Mouse (Mus musculus): ENCODE measurements around the gene Nfat5.

DNA sequence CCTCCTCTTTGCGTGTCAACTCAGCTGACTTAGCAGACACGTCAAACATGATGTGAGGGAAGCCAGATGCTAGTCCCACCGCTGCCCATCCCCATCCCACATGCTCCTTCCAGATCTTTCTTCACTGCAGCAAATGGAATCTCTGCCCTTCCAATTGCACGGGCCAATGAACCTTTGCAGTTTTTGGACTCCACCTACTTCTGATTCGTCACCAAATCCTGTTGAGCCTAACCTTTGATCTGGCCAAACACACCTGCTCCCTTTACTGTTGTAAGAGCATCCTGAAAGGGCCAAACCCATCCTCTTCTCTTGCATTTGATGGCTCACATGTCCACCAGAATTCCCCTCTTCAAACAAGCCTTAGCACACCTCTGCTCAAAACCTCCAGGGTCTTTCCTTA is 91.4 kb downstream of the Nfat5 start:
- no peak for TF ChIP-seq CTCF (IDR thresholded peaks at IDR 0.05; ENCODE audit: low read depth)
- TF ChIP-seq EP300 (IDR thresholded peaks at IDR 0.05; ENCODE audit: low read depth), result no peak
